Mouse (Mus musculus) embryonic fibroblast, embryonic 13.5 days (primary cell): ENCODE measurements around the gene Dennd1a.

Experiments used
- CTCF ChIP-seq: IDR thresholded peaks from 2 replicates; pipeline ENCODE4 v1.5.1; 2011; ENCODE audit warnings: mild to moderate bottlenecking, control low read depth, low read length, moderate library complexity, borderline replicate concordance; ENCODE audit not compliant: insufficient read depth
- POLR2A ChIP-seq: IDR thresholded peaks from 2 replicates; pipeline ENCODE4 v1.6.1; 2011; ENCODE audit warnings: low read depth, mild to moderate bottlenecking, control low read depth, low read length, moderate library complexity

DNA sequence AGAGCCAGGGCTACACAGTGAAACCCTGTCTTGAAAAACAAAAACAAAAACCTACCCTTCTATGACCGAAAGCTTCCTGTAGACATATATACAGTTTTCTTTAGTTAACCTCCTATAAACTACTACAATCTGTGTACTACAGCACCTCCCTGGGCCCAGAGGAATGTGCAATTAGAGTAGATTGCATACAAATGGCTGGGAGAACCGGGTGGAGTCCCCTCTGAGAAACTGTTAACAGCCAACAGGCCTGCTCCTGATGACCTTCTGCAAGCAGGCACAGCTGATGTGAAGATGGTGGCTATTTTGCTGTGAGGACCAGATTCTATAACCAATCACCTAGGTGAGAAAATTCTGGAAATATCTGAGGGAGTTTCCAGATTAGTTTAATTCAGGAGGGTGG lies 1.0 kb upstream of the Dennd1a start:
- TF ChIP-seq POLR2A (no peak), CTCF (no peak)
